Mouse (Mus musculus) MEL (cell line): Measurements from ENCODE around the gene Aff3. TPM values are rescaled to one million over a fixed set of nuclear protein-coding genes. Genes with fewer than 3 reads are reported as not detected.

Source experiments
- DNase-seq: peaks from one replicate; pipeline ENCODE4 v3.0.0; 2011; ENCODE audit warnings: low read depth, low spot score
- H3K27ac ChIP-seq: 2 replicates; pipeline ENCODE4 v1.5.1; 2012; ENCODE audit warnings: low read depth, mild to moderate bottlenecking, control low read depth, low read length, moderate library complexity; ENCODE audit not compliant: control insufficient read depth
- H3K27me3 ChIP-seq, 2 experiments: fragments of 150-350 bp in 1 of 2; sonication (generic) in 1 of 2; 2 replicates each; pipeline ENCODE4 v1.6.1; 2012; ENCODE audit warnings: low read length in 2 of 2, mild to moderate bottlenecking in 2 of 2, improper control_type of control experiment in 1 of 2, moderate library complexity in 1 of 2; ENCODE audit not compliant: insufficient read depth in 2 of 2, control insufficient read depth in 1 of 2
- H3K36me3 ChIP-seq, 2 experiments: 2 replicates each; pipeline ENCODE4 v1.6.1; 2012 to 2014; ENCODE audit warnings: low read length in 2 of 2, improper control_type of control experiment in 1 of 2, inconsistent platforms in 1 of 2, mild to moderate bottlenecking in 1 of 2; ENCODE audit not compliant: insufficient read depth in 2 of 2, control insufficient read depth in 1 of 2
- H3K4me1 ChIP-seq, 2 experiments: fragments of 150-350 bp in 1 of 2; sonication (generic) in 1 of 2; 2 replicates each; pipeline ENCODE4 v1.6.1; 2012; ENCODE audit warnings: low read length in 2 of 2, improper control_type of control experiment in 1 of 2, mild to moderate bottlenecking in 1 of 2; ENCODE audit not compliant: insufficient read depth in 2 of 2, control insufficient read depth in 1 of 2
- H3K4me3 ChIP-seq, 2 experiments: fragments of 150-350 bp in 1 of 2; sonication (generic) in 1 of 2; 2 replicates each; pipeline ENCODE4 v1.5.1; 2012; ENCODE audit warnings: low read depth in 2 of 2, low read length in 2 of 2, mild to moderate bottlenecking in 2 of 2, moderate library complexity in 2 of 2, control low read depth in 1 of 2, improper control_type of control experiment in 1 of 2; ENCODE audit not compliant: control insufficient read depth in 1 of 2, insufficient read depth in 1 of 2
- H3K79me2 ChIP-seq: 2 replicates; pipeline ENCODE4 v1.6.1; 2012; ENCODE audit warnings: mild to moderate bottlenecking, low read length, moderate library complexity; ENCODE audit not compliant: control insufficient read depth, poor library complexity, insufficient read depth
- H3K9ac ChIP-seq: 2 replicates; pipeline ENCODE4 v1.6.1; 2012; ENCODE audit warnings: low read depth, mild to moderate bottlenecking, control low read depth, low read length, moderate library complexity; ENCODE audit not compliant: control insufficient read depth, poor library complexity, severe bottlenecking
- H3K9me3 ChIP-seq: fragments of 150-350 bp; sonication (generic); replicated peaks from 2 replicates; pipeline ENCODE4 v1.6.1; 2012; ENCODE audit warnings: mild to moderate bottlenecking, low read length, improper control_type of control experiment, moderate library complexity; ENCODE audit not compliant: insufficient read depth
- BHLHE40 ChIP-seq: IDR thresholded peaks from 2 replicates; pipeline ENCODE4 v1.6.1; 2012; ENCODE audit warnings: low read depth, mild to moderate bottlenecking, inconsistent platforms, low read length, improper control_type of control experiment, borderline replicate concordance
- CTCF ChIP-seq, 3 experiments: IDR thresholded peaks in 2 of 3; conservative IDR thresholded peaks in 1 of 3; 2 replicates each; pipeline ENCODE4 v1.5.1; 2011 to 2012; ENCODE audit warnings: low read length in 3 of 3, low read depth in 2 of 3, mild to moderate bottlenecking in 2 of 3, improper control_type of control experiment in 1 of 3, inconsistent platforms in 1 of 3, mixed read lengths in 1 of 3, moderate library complexity in 1 of 3; ENCODE audit not compliant: control insufficient read depth in 1 of 3, insufficient read depth in 1 of 3, poor library complexity in 1 of 3, severe bottlenecking in 1 of 3
- E2F4 ChIP-seq: IDR thresholded peaks from 2 replicates; pipeline ENCODE4 v1.6.1; 2011; ENCODE audit warnings: low read depth, low read length, improper control_type of control experiment, borderline replicate concordance
- ELF1 ChIP-seq: IDR thresholded peaks from 2 replicates; pipeline ENCODE4 v1.6.1; 2014; ENCODE audit warnings: low read depth, mild to moderate bottlenecking, inconsistent platforms, low read length, improper control_type of control experiment, moderate library complexity
- EP300 ChIP-seq, 2 experiments: IDR thresholded peaks; 2 replicates each; pipeline ENCODE4 v1.6.1; 2011; ENCODE audit warnings: improper control_type of control experiment in 2 of 2, low read length in 2 of 2, low read depth in 1 of 2, mild to moderate bottlenecking in 1 of 2
- ETS1 ChIP-seq: IDR thresholded peaks from 2 replicates; pipeline ENCODE4 v1.6.1; 2012; ENCODE audit warnings: low read depth, mild to moderate bottlenecking, inconsistent platforms, low read length, improper control_type of control experiment, moderate library complexity
- GABPA ChIP-seq: IDR thresholded peaks from 2 replicates; pipeline ENCODE4 v1.6.1; 2012; ENCODE audit warnings: low read depth, mild to moderate bottlenecking, inconsistent platforms, low read length, improper control_type of control experiment, moderate library complexity
- HCFC1 ChIP-seq: IDR thresholded peaks from 2 replicates; pipeline ENCODE4 v1.6.1; 2012; ENCODE audit warnings: low read depth, mild to moderate bottlenecking, inconsistent platforms, low read length, improper control_type of control experiment, moderate library complexity
- JUND ChIP-seq: IDR thresholded peaks from 2 replicates; pipeline ENCODE4 v1.6.1; 2011; ENCODE audit warnings: low read depth, mild to moderate bottlenecking, improper control_type of control experiment, low read length
- KAT2A ChIP-seq: conservative IDR thresholded peaks from 2 replicates; pipeline ENCODE4 v1.6.1; 2012; ENCODE audit warnings: low read depth, low read length, improper control_type of control experiment, inconsistent platforms
- MAFK ChIP-seq: IDR thresholded peaks from 2 replicates; pipeline ENCODE4 v1.6.1; 2011; ENCODE audit warnings: low read depth, mild to moderate bottlenecking, low read length, improper control_type of control experiment, borderline replicate concordance
- MAZ ChIP-seq: IDR thresholded peaks from 2 replicates; pipeline ENCODE4 v1.6.1; 2012; ENCODE audit warnings: low read depth, mild to moderate bottlenecking, inconsistent platforms, low read length, improper control_type of control experiment
- MEF2A ChIP-seq: IDR thresholded peaks from 2 replicates; pipeline ENCODE4 v1.6.1; 2014; ENCODE audit warnings: low read depth, mild to moderate bottlenecking, inconsistent platforms, low read length, improper control_type of control experiment; ENCODE audit not compliant: poor library complexity, insufficient replicate concordance, severe bottlenecking; ENCODE audit errors: extremely low read depth
- MXI1 ChIP-seq: IDR thresholded peaks from 2 replicates; pipeline ENCODE4 v1.6.1; 2011; ENCODE audit warnings: mild to moderate bottlenecking, low read depth, low read length, improper control_type of control experiment
- NRF1 ChIP-seq: IDR thresholded peaks from 2 replicates; pipeline ENCODE4 v1.6.1; 2014; ENCODE audit warnings: low read depth, mild to moderate bottlenecking, inconsistent platforms, low read length, improper control_type of control experiment, moderate library complexity; ENCODE audit not compliant: poor library complexity, insufficient read depth, severe bottlenecking
- POLR2AphosphoS2 ChIP-seq: IDR thresholded peaks from 2 replicates; pipeline ENCODE4 v1.6.1; 2011; ENCODE audit warnings: low read length, improper control_type of control experiment
- POLR2AphosphoS5 ChIP-seq: IDR thresholded peaks from 2 replicates; pipeline ENCODE4 v1.6.1; 2012; ENCODE audit warnings: low read depth, borderline replicate concordance, mild to moderate bottlenecking, inconsistent platforms, low read length, moderate library complexity, mixed read lengths
- SIN3A ChIP-seq: IDR thresholded peaks from 2 replicates; pipeline ENCODE4 v1.6.1; 2012; ENCODE audit warnings: low read length, improper control_type of control experiment, inconsistent platforms
- SMC3 ChIP-seq: IDR thresholded peaks from 2 replicates; pipeline ENCODE4 v1.6.1; 2011; ENCODE audit warnings: low read depth, low read length, improper control_type of control experiment
- TCF12 ChIP-seq: IDR thresholded peaks from 2 replicates; pipeline ENCODE4 v1.6.1; 2014; ENCODE audit warnings: low read depth, mild to moderate bottlenecking, inconsistent platforms, low read length, improper control_type of control experiment, moderate library complexity
- UBTF ChIP-seq: IDR thresholded peaks from 2 replicates; pipeline ENCODE4 v1.6.1; 2012; ENCODE audit warnings: low read depth, mild to moderate bottlenecking, inconsistent platforms, low read length, improper control_type of control experiment, moderate library complexity, borderline replicate concordance; ENCODE audit not compliant: insufficient read depth
- USF1 ChIP-seq: IDR thresholded peaks from 2 replicates; pipeline ENCODE4 v1.6.1; 2014; ENCODE audit warnings: low read depth, mild to moderate bottlenecking, inconsistent platforms, low read length, improper control_type of control experiment, moderate library complexity
- ZC3H11A ChIP-seq: IDR thresholded peaks from 2 replicates; pipeline ENCODE4 v1.6.1; 2012; ENCODE audit warnings: low read depth, mild to moderate bottlenecking, inconsistent platforms, low read length, improper control_type of control experiment
- ZKSCAN1 ChIP-seq: IDR thresholded peaks from 2 replicates; pipeline ENCODE4 v1.6.1; 2012; ENCODE audit warnings: low read depth, mild to moderate bottlenecking, inconsistent platforms, low read length, improper control_type of control experiment, moderate library complexity
- ZMIZ1 ChIP-seq: IDR thresholded peaks from 2 replicates; pipeline ENCODE4 v1.6.1; 2012; ENCODE audit warnings: low read depth, mild to moderate bottlenecking, inconsistent platforms, low read length, improper control_type of control experiment, moderate library complexity
- polyA plus RNA-seq, 2 experiments: library from polyadenylated mRNA; stranded (reverse) in 1 of 2; unstranded in 1 of 2; fragments of >175 nt in 1 of 2; fragments of >200 nt in 1 of 2; gene quantifications; 2 replicates each; pipeline versions ENCODE4 v1.2.1 to v1.2.4; 2012; ENCODE audit warnings: low replicate concordance in 2 of 2, low read depth in 1 of 2; ENCODE audit not compliant: insufficient read length in 2 of 2, insufficient read depth in 1 of 2, missing spikeins in 1 of 2
- total RNA-seq: library from RNA; depleted of rRNA; stranded (reverse); fragments of 300-350 nt; gene quantifications from 2 replicates; pipeline ENCODE4 v1.2.3, GENCODE M21; 2012

The Aff3 gene
- total and polyA plus RNA-seq, 3 experiments, result 18.5 to 41.1 (median 25.4) TPM

GRCm38 (mm10) chr1:38307821-38308704 lies 356.7 kb downstream of the Aff3 start:
- Histone ChIP-seq H3K36me3 (no peaks in the 10 kb centered on the region; a peak in 1 of 4 replicates), H3K27ac (no peak overlapping the region), H3K79me2 (no peaks in the 10 kb centered on the region), H3K4me3 (no peak overlapping the region), H3K4me1 (no peaks in the 10 kb centered on the region), H3K27me3 (no peaks in the 10 kb centered on the region)
- DNase-seq, result no peak
- TF ChIP-seq NRF1, result no peak
- TF ChIP-seq SMC3, result no peak
- no peak for TF ChIP-seq SIN3A
- no peak for TF ChIP-seq CTCF (IDR thresholded peaks at IDR 0.05 in 2 of 3, conservative IDR thresholded peaks at IDR 0.05 in 1 of 3; ENCODE audit: control insufficient read depth in 1 of 3, insufficient read depth in 1 of 3, low read depth in 2 of 3, low read length in 3 of 3, poor library complexity in 1 of 3, severe bottlenecking in 1 of 3)
- no peak for TF ChIP-seq POLR2AphosphoS2
- no peak for TF ChIP-seq HCFC1
- no peak for TF ChIP-seq KAT2A
- no peak for TF ChIP-seq MAFK
- TF ChIP-seq TCF12, result no peak
- no peak for TF ChIP-seq USF1
- no peak for TF ChIP-seq BHLHE40
- TF ChIP-seq MXI1, result no peak
- TF ChIP-seq E2F4, result no peak
- no peak for TF ChIP-seq ZC3H11A
- TF ChIP-seq ZMIZ1, result no peak
- TF ChIP-seq, all 39 proteins: peak for 0
- H3K9ac ChIP-seq, result no peak overlapping the region
- no peaks in the 10 kb centered on the region for H3K9me3 ChIP-seq

- no peaks in the 10 kb centered on the region for H3K4me1 ChIP-seq
- H3K36me3 ChIP-seq, result no peaks in the 10 kb centered on the region; a peak in 1 of 4 replicates
- no peaks in the 10 kb centered on the region for H3K79me2 ChIP-seq
- DNase-seq, result peak; percentile 28
- TF ChIP-seq CTCF (IDR thresholded peaks at IDR 0.05 in 2 of 3, conservative IDR thresholded peaks at IDR 0.05 in 1 of 3; ENCODE audit: control insufficient read depth in 1 of 3, insufficient read depth in 1 of 3, low read depth in 2 of 3, low read length in 3 of 3, poor library complexity in 1 of 3, severe bottlenecking in 1 of 3) (peak; percentile 38 to 61 (median 47)), ETS1 (no peak), MAFK (no peak), BHLHE40 (no peak), ELF1 (no peak), UBTF (no peak), GABPA (no peak), EP300 (IDR thresholded peaks at IDR 0.05; ENCODE audit: low read depth in 1 of 2, low read length in 2 of 2) (no peak), TCF12 (no peak), POLR2AphosphoS5 (no peak), MEF2A (no peak), JUND (no peak), MAZ (no peak), ZKSCAN1 (no peak), KAT2A (no peak), ZC3H11A (no peak), SMC3 (0 out of 2 replicates have a peak, but pooled peaks have one; percentile 17)
- TF ChIP-seq, all 39 proteins: peak for 2
- Histone ChIP-seq H3K27me3 (no peaks in the 10 kb centered on the region), H3K27ac (no peak overlapping the region), H3K4me3 (no peak overlapping the region), H3K9ac (no peak overlapping the region), H3K9me3 (no peaks in the 10 kb centered on the region)
These were observed 357.5 kb downstream of the Aff3 start for GRCm38 (mm10) chr1:38307234-38307633.
